Mouse (Mus musculus) mouse embryonic stem cell (cell line): ENCODE results near the gene Krtap1-4.
"Not testable (repeated sequence)": the region's sequence is repeated elsewhere in the genome, so short reads cannot be mapped to it uniquely, and the experiment has no call there.

Source experiments
- in situ Hi-C, 2 experiments: fragments of 300-500 bp; cut with MboI; formaldehyde crosslinking; loops; 1 replicate in 1 of 2; 3 replicates in 1 of 2; pipeline ENCODE4 v1.14.3; 2019 to 2020; ENCODE audit warnings: low sequenced_read_pairs in 2 of 2, low pct_unique_long_range_greater_than_20kb in 1 of 2, mixed read lengths in 1 of 2; ENCODE audit not compliant: unreplicated experiment in 1 of 2

Krtap1-4 gene

GRCm38 (mm10) chr11:99583245-99583704 is at the start of gene Krtap1-4:
Gene Krtap1-4, minus strand, starts transcription at chr11:99583654.
- in situ Hi-C loops: no loop called here

GRCm38 (mm10) chr11:99630890-99631289 is 47.4 kb upstream of the Krtap1-4 start:
- in situ Hi-C loops: no loop called here

- in situ Hi-C loops: no loop called here
Observed at GRCm38 (mm10) chr11:99628138-99628537, 44.7 kb upstream of the Krtap1-4 start, which contains the start of gene Krtap4-1. Gene Krtap4-1, minus strand, starts transcription at chr11:99628238.

- in situ Hi-C loops: no loop called here
Observed at GRCm38 (mm10) chr11:99620335-99620734, 36.9 kb upstream of the Krtap1-4 start, which contains the start of gene Gm11562. Gene Gm11562, minus strand, starts transcription at chr11:99620435.

GRCm38 (mm10) chr11:99614796-99615363 is 31.4 kb upstream of the Krtap1-4 start, which contains the start of gene Krtap2-4:
Gene Krtap2-4, minus strand, starts transcription at chr11:99614846.
- in situ Hi-C loops: no loop called here

GRCm38 (mm10) chr11:99610089-99610488 is 26.6 kb upstream of the Krtap1-4 start, which contains the start of gene Gm11937:
Gene Gm11937, minus strand, starts transcription at chr11:99610189.
- in situ Hi-C loops: not testable (repeated sequence)

GRCm38 (mm10) chr11:99609126-99609525 is 25.7 kb upstream of the Krtap1-4 start:
- in situ Hi-C loops: no loop called here

- in situ Hi-C loops: not testable (repeated sequence)
Observed at GRCm38 (mm10) chr11:99603208-99603607, 19.8 kb upstream of the Krtap1-4 start, which contains the start of gene Gm11938. Gene Gm11938, minus strand, starts transcription at chr11:99603308.

- in situ Hi-C loops: not testable (repeated sequence)
Observed at GRCm38 (mm10) chr11:99597742-99598141, 14.3 kb upstream of the Krtap1-4 start, which contains the start of gene Krtap9-3. Gene Krtap9-3, minus strand, starts transcription at chr11:99598105.

GRCm38 (mm10) chr11:99590981-99591380 is 7.5 kb upstream of the Krtap1-4 start, which contains the start of gene Krtap1-3:
Gene Krtap1-3, minus strand, starts transcription at chr11:99591339.
- in situ Hi-C loops: no loop called here

GRCm38 (mm10) chr11:99585096-99585495 is 1.6 kb upstream of the Krtap1-4 start:
- in situ Hi-C loops: no loop called here

- in situ Hi-C loops: no loop called here
Observed at GRCm38 (mm10) chr11:99581564-99581963, 1.9 kb downstream of the Krtap1-4 start.

- in situ Hi-C loops: no loop called here
Observed at GRCm38 (mm10) chr11:99581051-99581450, 2.4 kb downstream of the Krtap1-4 start.

GRCm38 (mm10) chr11:99580636-99581035 is 2.8 kb downstream of the Krtap1-4 start, which contains the start of gene Krtap1-5:
Gene Krtap1-5, minus strand, starts transcription at chr11:99581016.
- in situ Hi-C loops: no loop called here

GRCm38 (mm10) chr11:99574106-99574505 is 9.3 kb downstream of the Krtap1-4 start:
- in situ Hi-C loops: no loop called here

GRCm38 (mm10) chr11:99573164-99573563 is 10.3 kb downstream of the Krtap1-4 start:
- in situ Hi-C loops: no loop called here

GRCm38 (mm10) chr11:99566530-99566929 is 16.9 kb downstream of the Krtap1-4 start, which contains the start of gene Krtap3-1:
Gene Krtap3-1, minus strand, starts transcription at chr11:99566630.
- in situ Hi-C loops: no loop called here

- in situ Hi-C loops: no loop called here
Observed at GRCm38 (mm10) chr11:99562580-99562979, 20.9 kb downstream of the Krtap1-4 start.

GRCm38 (mm10) chr11:99559366-99559765 is 24.1 kb downstream of the Krtap1-4 start, which contains the start of gene Gm11939:
Gene Gm11939, minus strand, starts transcription at chr11:99559466.
- in situ Hi-C loops: no loop called here
